Mouse (Mus musculus) E14TG2a.4 (cell line): ENCODE results near the gene Plgrkt.

Experiments used
- CTCF ChIP-seq: conservative IDR thresholded peaks from 2 replicates; pipeline ENCODE4 v1.5.1; 2014; ENCODE audit warnings: low read length
- NANOG ChIP-seq: IDR thresholded peaks from 2 replicates; pipeline ENCODE4 v1.6.1; 2014; ENCODE audit warnings: borderline replicate concordance, low read length, mixed read lengths
- POU5F1 ChIP-seq: IDR thresholded peaks from 2 replicates; pipeline ENCODE4 v1.6.1; 2014; ENCODE audit warnings: low read length, borderline replicate concordance

GRCm38 (mm10) chr19:29384412-29384811, 17.2 kb upstream of the Plgrkt start:
- TF ChIP-seq CTCF = no peak
- TF ChIP-seq NANOG = no peak
- no peak for TF ChIP-seq POU5F1
